Mouse (Mus musculus): ENCODE measurements around the gene Rcsd1. TPM values are rescaled to one million over a fixed set of nuclear protein-coding genes. Genes with fewer than 3 reads are reported as not detected.
"Not testable (repeated sequence)": the region's sequence is repeated elsewhere in the genome, so short reads cannot be mapped to it uniquely, and the experiment has no call there.

The Rcsd1 gene
- total and polyA plus RNA-seq, 2 experiments from 2014 or later: 7.6 to 8.0 TPM

DNA sequence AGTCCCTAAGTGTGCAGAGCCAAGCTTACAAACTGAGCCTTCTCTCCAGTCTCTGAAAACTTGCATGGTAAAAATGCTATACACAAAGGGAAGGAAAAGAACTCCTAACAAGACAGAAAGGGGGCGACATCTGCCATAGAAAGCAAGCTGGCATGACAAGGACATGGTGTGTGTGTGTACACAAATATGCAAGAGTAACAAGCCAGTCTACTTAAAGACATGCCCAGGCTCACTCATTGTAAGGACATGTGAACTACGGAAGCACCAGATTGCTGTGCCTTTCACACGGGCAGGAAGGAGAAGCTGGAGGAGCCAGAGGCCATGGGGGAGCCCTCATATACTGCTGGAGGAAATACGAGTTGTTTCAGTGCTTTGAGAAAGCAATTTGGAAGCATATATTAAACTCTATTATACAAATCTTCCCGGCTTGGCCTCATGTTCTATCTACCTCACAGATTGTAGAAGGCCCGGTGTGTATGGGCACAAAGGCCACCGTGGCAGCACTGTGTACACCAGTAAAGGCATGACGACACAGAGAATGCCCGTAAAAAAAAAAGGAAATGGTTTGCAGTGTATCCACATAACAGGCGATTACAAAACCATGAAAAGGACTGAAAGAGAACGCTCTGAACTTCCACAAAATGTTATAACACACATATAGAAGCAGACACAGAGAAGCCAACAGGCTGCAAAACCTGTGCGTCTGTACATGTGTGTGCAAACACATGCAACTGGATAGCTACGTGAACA lies 28.3 kb downstream of the Rcsd1 start:
- TF ChIP-seq CTCF (IDR thresholded peaks at IDR 0.05): peak; percentile 61
- 70% methylated on average over 13 of the region's 13 CpGs for WGBS
- no peak overlapping the region for H3K4me3 ChIP-seq (ENCODE audit: low read depth, low read length)
- no peaks in the 10 kb centered on the region for H3K36me3 ChIP-seq (ENCODE audit: insufficient read depth, low read length)
- ATAC-seq (ENCODE audit: low FRiP score) (no peak), DNase-seq (ENCODE audit: low spot score) (peak; percentile 21)
- no peak overlapping the region for H3K9ac ChIP-seq (replicated peaks; ENCODE audit: low read length, poor library complexity, severe bottlenecking)
- H3K27me3 ChIP-seq (ENCODE audit: insufficient read depth, low read length): no peaks in the 10 kb centered on the region
- H3K27ac ChIP-seq (ENCODE audit: low read depth, low read length): no peak overlapping the region
- H3K4me2 ChIP-seq (ENCODE audit: low read depth, low read length, poor library complexity, severe bottlenecking): no peak overlapping the region
- no peaks in the 10 kb centered on the region for H3K4me1 ChIP-seq (ENCODE audit: insufficient read depth, low read length)
- no peaks in the 10 kb centered on the region for H3K9me3 ChIP-seq (ENCODE audit: low read length)

DNA sequence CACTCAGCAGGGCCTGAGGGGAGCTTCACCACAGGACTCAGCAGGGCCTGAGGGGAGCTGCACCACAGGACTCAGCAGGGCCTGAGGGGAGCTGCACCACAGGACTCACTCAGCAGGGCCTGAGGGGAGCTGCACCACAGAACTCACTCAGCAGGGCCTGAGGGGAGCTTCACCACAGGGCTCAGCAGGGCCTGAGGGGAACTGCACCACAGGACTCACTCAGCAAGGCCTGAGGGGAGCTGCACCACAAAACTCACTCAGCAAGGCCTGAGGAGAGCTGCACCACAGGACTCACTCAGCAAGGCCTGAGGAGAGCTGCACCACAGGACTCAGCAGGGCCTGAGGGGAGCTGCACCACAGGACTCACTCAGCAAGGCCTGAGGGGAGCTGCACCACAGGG lies 29.5 kb downstream of the Rcsd1 start:
- not testable (repeated sequence) for H3K4me1 ChIP-seq (ENCODE audit: insufficient read depth, low read length); H3K27ac ChIP-seq (ENCODE audit: low read depth, low read length); H3K27me3 ChIP-seq (ENCODE audit: insufficient read depth, low read length); H3K4me2 ChIP-seq (ENCODE audit: low read depth, low read length, poor library complexity, severe bottlenecking); H3K9ac ChIP-seq (replicated peaks; ENCODE audit: low read length, poor library complexity, severe bottlenecking); H3K36me3 ChIP-seq (ENCODE audit: insufficient read depth, low read length); ATAC-seq (ENCODE audit: low FRiP score); H3K9me3 ChIP-seq (ENCODE audit: low read length); H3K4me3 ChIP-seq (ENCODE audit: low read depth, low read length); DNase-seq (ENCODE audit: low spot score)

DNA sequence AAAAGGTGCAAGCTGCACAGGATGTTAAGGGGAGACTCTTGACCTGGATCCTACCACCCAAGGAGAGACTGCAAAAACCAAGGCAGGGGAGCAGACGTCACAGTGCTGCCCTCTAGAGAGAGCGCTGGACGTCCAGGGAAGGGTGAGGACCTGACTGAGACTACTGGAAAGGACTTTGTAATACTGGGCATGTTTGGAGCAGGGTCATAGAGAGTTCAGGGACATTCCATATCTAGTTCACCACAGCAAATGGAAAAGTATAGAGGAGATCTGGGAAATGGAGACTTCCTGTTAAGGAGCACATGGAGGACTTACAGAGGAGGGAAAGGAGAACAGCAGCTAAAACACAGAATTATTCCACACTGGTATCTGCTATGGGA lies 29.9 kb downstream of the Rcsd1 start:
- no peaks in the 10 kb centered on the region for H3K27me3 ChIP-seq (ENCODE audit: insufficient read depth, low read length)
- no peaks in the 10 kb centered on the region for H3K9me3 ChIP-seq (ENCODE audit: low read length)
- H3K27ac ChIP-seq (ENCODE audit: low read depth, low read length): no peak overlapping the region
- no peak overlapping the region for H3K4me2 ChIP-seq (ENCODE audit: low read depth, low read length, poor library complexity, severe bottlenecking)
- no peak overlapping the region for H3K9ac ChIP-seq (replicated peaks; ENCODE audit: low read length, poor library complexity, severe bottlenecking)
- H3K36me3 ChIP-seq (ENCODE audit: insufficient read depth, low read length): no peaks in the 10 kb centered on the region
- DNase-seq (ENCODE audit: low spot score): no peak
- no peak overlapping the region for H3K4me3 ChIP-seq (ENCODE audit: low read depth, low read length)
- ATAC-seq (ENCODE audit: low FRiP score): no peak
- no peak for TF ChIP-seq CTCF (IDR thresholded peaks at IDR 0.05)
- WGBS: 51% methylated on average over 3 of the region's 3 CpGs
- no peaks in the 10 kb centered on the region for H3K4me1 ChIP-seq (ENCODE audit: insufficient read depth, low read length)

DNA sequence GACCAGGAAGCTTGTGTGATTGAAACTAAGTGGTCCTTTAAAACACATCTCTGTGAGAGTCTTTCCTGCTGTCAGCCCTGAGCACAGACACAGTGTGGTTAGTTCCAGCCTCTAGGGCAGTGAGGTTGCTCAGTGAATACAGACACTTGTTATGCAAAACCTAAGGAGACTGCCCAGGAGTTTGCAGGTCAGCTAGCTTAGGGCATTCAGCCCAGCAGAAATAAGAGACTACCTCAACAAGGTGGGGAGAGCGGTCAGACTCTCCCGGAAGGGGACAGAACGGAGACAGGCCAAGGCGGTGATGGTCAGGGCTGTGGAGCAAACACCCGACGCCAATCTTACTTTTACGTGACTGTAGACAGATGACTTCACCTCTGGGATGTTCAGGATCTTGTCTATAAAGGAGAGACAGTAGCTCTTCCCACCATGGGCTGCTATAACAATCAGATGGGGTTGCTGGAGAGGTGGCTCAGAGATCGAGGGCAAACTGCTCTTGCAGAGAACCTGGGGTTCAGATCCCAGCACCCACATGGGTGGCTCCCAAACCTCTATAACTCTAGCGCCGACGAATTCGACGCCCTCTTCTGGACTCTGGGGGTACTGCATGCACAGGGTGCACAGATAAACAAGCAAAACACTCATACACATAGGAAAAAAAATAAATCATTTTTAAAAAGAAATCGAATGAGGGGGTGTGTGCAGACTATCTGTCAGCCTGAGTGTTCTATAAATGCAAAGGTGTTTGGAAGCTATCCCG lies 30.5 kb downstream of the Rcsd1 start:
- Histone ChIP-seq H3K9ac (replicated peaks; ENCODE audit: low read length, poor library complexity, severe bottlenecking) (no peak overlapping the region), H3K9me3 (ENCODE audit: low read length) (no peaks in the 10 kb centered on the region), H3K4me2 (ENCODE audit: low read depth, low read length, poor library complexity, severe bottlenecking) (no peak overlapping the region), H3K27ac (ENCODE audit: low read depth, low read length) (no peak overlapping the region), H3K27me3 (ENCODE audit: insufficient read depth, low read length) (no peaks in the 10 kb centered on the region), H3K4me3 (ENCODE audit: low read depth, low read length) (no peak overlapping the region), H3K4me1 (ENCODE audit: insufficient read depth, low read length) (no peaks in the 10 kb centered on the region), H3K36me3 (ENCODE audit: insufficient read depth, low read length) (no peaks in the 10 kb centered on the region)
- ATAC-seq (ENCODE audit: low FRiP score) (no peak), DNase-seq (ENCODE audit: low spot score) (no peak)
- 63% methylated on average over 15 of the region's 15 CpGs for WGBS
- TF ChIP-seq CTCF (IDR thresholded peaks at IDR 0.05): peak; percentile 47

DNA sequence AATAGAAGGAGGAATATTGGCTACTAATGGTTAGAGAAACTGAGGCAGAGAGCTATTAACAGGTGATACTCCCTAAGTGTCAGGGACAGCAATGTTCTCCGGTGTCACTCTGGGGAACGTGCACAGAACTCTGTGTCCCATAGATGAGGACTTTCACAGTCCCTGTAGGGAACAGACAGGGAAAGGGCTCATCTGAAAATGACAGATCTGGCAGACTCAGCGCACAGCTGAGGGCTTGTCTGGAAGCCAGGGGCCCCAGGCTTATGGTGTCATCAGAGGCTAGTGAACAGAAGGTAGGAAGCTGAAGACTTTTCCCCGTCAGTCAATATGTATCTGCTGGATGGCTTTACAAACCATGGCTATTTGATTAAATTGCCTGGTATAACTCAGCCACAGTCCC lies 32.0 kb downstream of the Rcsd1 start:
- H3K9ac ChIP-seq (replicated peaks; ENCODE audit: low read length, poor library complexity, severe bottlenecking): no peak overlapping the region
- TF ChIP-seq CTCF (IDR thresholded peaks at IDR 0.05): no peak
- ATAC-seq (ENCODE audit: low FRiP score) (no peak), DNase-seq (ENCODE audit: low spot score) (peak; percentile 18)
- H3K27ac ChIP-seq (ENCODE audit: low read depth, low read length): no peak overlapping the region
- H3K4me2 ChIP-seq (ENCODE audit: low read depth, low read length, poor library complexity, severe bottlenecking): no peak overlapping the region
- WGBS: 55% methylated on average over 4 of the region's 4 CpGs
- no peaks in the 10 kb centered on the region for H3K4me1 ChIP-seq (ENCODE audit: insufficient read depth, low read length)
- no peak overlapping the region for H3K4me3 ChIP-seq (ENCODE audit: low read depth, low read length)
- no peaks in the 10 kb centered on the region for H3K36me3 ChIP-seq (ENCODE audit: insufficient read depth, low read length)
- no peaks in the 10 kb centered on the region for H3K9me3 ChIP-seq (ENCODE audit: low read length)
- no peaks in the 10 kb centered on the region for H3K27me3 ChIP-seq (ENCODE audit: insufficient read depth, low read length)

DNA sequence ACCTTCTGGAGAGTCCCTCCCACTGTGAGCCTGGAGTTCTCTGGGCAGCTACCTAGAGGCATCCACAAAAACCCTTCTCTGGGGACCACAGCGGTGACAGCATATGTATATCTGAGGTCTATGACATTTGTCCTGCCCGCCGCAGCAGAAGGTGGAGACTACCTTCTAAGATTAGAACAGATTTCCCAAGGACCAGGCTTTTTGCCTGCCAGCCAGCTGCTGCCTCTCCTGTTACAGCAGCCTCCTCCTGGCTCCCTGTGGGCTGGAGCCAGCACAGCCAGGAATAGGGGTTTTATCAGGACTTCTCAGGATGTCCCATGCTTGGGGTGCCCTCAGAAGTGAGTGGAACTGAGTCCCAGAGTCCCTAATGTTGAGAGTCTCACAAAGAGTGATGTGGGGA lies 32.6 kb downstream of the Rcsd1 start:
- Histone ChIP-seq H3K4me1 (ENCODE audit: insufficient read depth, low read length) (no peaks in the 10 kb centered on the region), H3K9me3 (ENCODE audit: low read length) (no peaks in the 10 kb centered on the region), H3K27ac (ENCODE audit: low read depth, low read length) (no peak overlapping the region), H3K9ac (replicated peaks; ENCODE audit: low read length, poor library complexity, severe bottlenecking) (no peak overlapping the region), H3K4me2 (ENCODE audit: low read depth, low read length, poor library complexity, severe bottlenecking) (no peak overlapping the region), H3K27me3 (ENCODE audit: insufficient read depth, low read length) (no peaks in the 10 kb centered on the region), H3K4me3 (ENCODE audit: low read depth, low read length) (no peak overlapping the region), H3K36me3 (ENCODE audit: insufficient read depth, low read length) (no peaks in the 10 kb centered on the region)
- DNase-seq (ENCODE audit: low spot score) (no peak), ATAC-seq (ENCODE audit: low FRiP score) (no peak)
- no peak for TF ChIP-seq CTCF (IDR thresholded peaks at IDR 0.05)
- 75% methylated on average over 3 of the region's 3 CpGs for WGBS
